Comparison of ENCODE assay signal across 8 mouse cellular contexts in genomic region chr2:173300663-173301630, GRCm38 (mm10). TPM values are rescaled to one million over a fixed set of nuclear protein-coding genes. Genes with fewer than 3 reads are reported as not detected.
DNase-seq lines count a peak whose midpoint lies in the region; ATAC-seq lines count a peak whose summit lies in the region.

No protein-coding gene starts in this region.

- H3K27me3 ChIP-seq in embryonic facial prominence, embryonic 15.5 days, result no peaks in the 10 kb centered on the region

- peak; percentile 67 to 71 for DNase-seq in cerebellum, postnatal 10 days
- no peak for DNase-seq in cerebellum, postnatal 25 days
- DNase-seq in left cerebral cortex, adult 18-20 months (ENCODE audit: low spot score in 2 of 2), result peak; percentile 42 to 47
- DNase-seq in left cerebral cortex, adult 11 months (ENCODE audit: low spot score), result no peak
- DNase-seq in ovary, postnatal 36 days (ENCODE audit: low spot score), result peak; percentile 47
- no peak for DNase-seq in c-Kit-positive CD71-positive TER-119-positive erythroid progenitor cells, embryonic 14.5 days (ENCODE audit: low spot score)

- no peak overlapping the region for H3K4me3 ChIP-seq in embryonic facial prominence, embryonic 15.5 days (replicated peaks)

- 63% methylated on average over 28 of the region's 28 CpGs for WGBS in embryonic facial prominence, embryonic 15.5 days

- peaks cover 24% of the 10 kb centered on the region for H3K4me1 ChIP-seq in embryonic facial prominence, embryonic 15.5 days

- no peak overlapping the region for H3K9ac ChIP-seq in embryonic facial prominence, embryonic 15.5 days

- H3K27ac ChIP-seq in embryonic facial prominence, embryonic 15.5 days (replicated peaks), result peak overlapping the region; percentile 69

- H3K4me2 ChIP-seq in embryonic facial prominence, embryonic 15.5 days (replicated peaks), result no peak overlapping the region

- H3K9me3 ChIP-seq in embryonic facial prominence, embryonic 15.5 days (replicated peaks), result no peaks in the 10 kb centered on the region

- no peak for ATAC-seq in embryonic facial prominence, embryonic 15.5 days (ENCODE audit: insufficient number of reproducible peaks, low FRiP score, low TSS enrichment, low read depth)
- ATAC-seq in monocyte, adult 5-6 weeks (replicated peaks; ENCODE audit: insufficient number of reproducible peaks, low FRiP score, low TSS enrichment, poor library complexity, severe bottlenecking), result no peak

- H3K36me3 ChIP-seq in embryonic facial prominence, embryonic 15.5 days, result no peaks in the 10 kb centered on the region

RNA-seq across cellular contexts. Expression of gene Pmepa1, which starts 24.6 kb away (rescaled TPM):
- 10 to 100 TPM; 45.8 to 49.9 TPM for total RNA-seq in left cerebral cortex, adult 18-20 months (2021)
- 8.7 and 9.0 TPM in 2 replicates for polyA plus RNA-seq in embryonic facial prominence, embryonic 15.5 days (2015; fragmentation: Nextera tagmentation; extraction: Ambion mirVana)
- 0.29 to 0.39 TPM in 2 of 3 replicates, not detected in the other for total RNA-seq in monocyte, adult 5-6 weeks (2017)

Comparison
In these comparisons a context has a peak if more than half of its experiments do, and no peak if none do; other contexts are left out.
1. DNase-seq: peak in cerebellum, postnatal 10 days (2 of 2), left cerebral cortex, adult 18-20 months (2 of 2) and ovary, postnatal 36 days (single experiment); none in cerebellum, postnatal 25 days (0 of 2), left cerebral cortex, adult 11 months (single experiment) and c-Kit-positive CD71-positive TER-119-positive erythroid progenitor cells, embryonic 14.5 days (single experiment).
2. RNA of gene Pmepa1, which starts 24.6 kb away (total RNA-seq): 45.8 to 49.9 TPM in left cerebral cortex, adult 18-20 months; 0.29 to 0.39 TPM in monocyte, adult 5-6 weeks; every median in the first group is over 10 times any median in the second.